Mouse (Mus musculus) lung, adult 2 months (tissue): ENCODE data around the gene Krtap26-1.

Experiments
- CTCF ChIP-seq: fragments of 200-500 bp; IDR thresholded peaks from 2 replicates; pipeline ENCODE4 v1.5.1; 2011; ENCODE audit warnings: mild to moderate bottlenecking, low read length, control low read depth; ENCODE audit not compliant: insufficient read depth
- POLR2A ChIP-seq: fragments of 200-500 bp; IDR thresholded peaks from 2 replicates; pipeline ENCODE4 v1.6.1; 2011; ENCODE audit warnings: low read depth, mild to moderate bottlenecking, control low read depth, low read length, borderline replicate concordance; ENCODE audit errors: extremely low read depth

DNA sequence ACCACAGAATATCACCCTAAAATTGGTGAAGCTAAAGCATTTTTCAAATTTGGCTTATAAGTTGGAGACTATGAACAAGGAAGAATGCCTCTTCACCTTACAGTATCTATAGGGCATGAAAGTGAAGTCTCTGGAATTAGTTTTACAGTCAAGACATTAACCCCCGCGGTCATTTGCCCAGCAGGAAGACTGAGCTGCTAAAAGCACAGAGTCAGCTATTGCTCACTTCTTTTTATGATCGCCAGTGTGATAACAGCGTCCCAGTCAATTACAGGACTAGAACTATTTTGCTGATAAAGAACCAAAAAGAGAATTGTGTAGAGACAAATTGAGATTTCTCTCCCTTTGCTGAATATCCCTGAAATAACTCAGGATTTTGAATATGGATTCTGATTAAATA, 48.7 kb upstream of the Krtap26-1 start:
- no peak for TF ChIP-seq POLR2A
- no peak for TF ChIP-seq CTCF
